16 mouse cellular contexts compared by ENCODE assay signal in the genomic region with DNA sequence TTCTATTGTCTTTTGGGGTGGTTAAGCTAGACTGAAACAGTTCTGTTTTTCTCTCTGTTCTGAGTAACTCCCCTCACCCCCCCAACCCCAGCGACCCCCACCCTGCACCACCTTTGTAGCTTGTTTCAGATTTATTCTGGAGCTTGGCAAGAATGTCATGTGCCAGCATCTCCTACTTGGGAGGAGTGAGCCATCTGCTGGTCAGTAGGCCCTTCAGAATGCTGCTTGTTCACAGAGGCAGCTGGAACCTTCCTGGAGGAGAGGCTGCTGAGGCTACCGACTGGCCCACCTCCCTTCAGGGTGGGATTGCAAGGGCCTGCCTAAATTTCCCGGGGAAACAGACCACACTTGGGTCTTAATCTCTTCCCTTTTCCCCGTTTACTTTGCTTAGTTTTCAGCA. TPM values are rescaled to one million over a fixed set of nuclear protein-coding genes. Genes with fewer than 3 reads are reported as not detected.
"Had no signal": no experiment of that assay in that cellular context is flagged by ENCODE, and none has a peak within 500 bp of the region (broad histone marks: within the 10 kb centered on the region; RNA-seq: fewer than 3 reads in every experiment).

No protein-coding gene starts in this region.

RNA-seq across cellular contexts. Expression of gene AC192777.2, which starts 21.6 kb away (rescaled TPM):
- total RNA-seq: layer of hippocampus, adult 18-20 months; layer of hippocampus, postnatal 36 days; left cerebral cortex, postnatal 10 days; megakaryocyte progenitor cell, adult 5-6 weeks; monocyte, adult 5-6 weeks; neutrophil, adult 5-6 weeks had no signal
- polyA plus RNA-seq: kidney, adult 2 months; kidney, embryonic 15.5 days; limb, embryonic 10.5 days; limb, embryonic 14.5 days; liver, embryonic 11.5 days; liver, embryonic 15.5 days; lung, adult 2 months; lung, postnatal 0 days; midbrain, embryonic 13.5 days; neural tube, embryonic 12.5 days had no signal
